Comparison of ENCODE assay signal across 8 mouse cellular contexts in the genomic region with DNA sequence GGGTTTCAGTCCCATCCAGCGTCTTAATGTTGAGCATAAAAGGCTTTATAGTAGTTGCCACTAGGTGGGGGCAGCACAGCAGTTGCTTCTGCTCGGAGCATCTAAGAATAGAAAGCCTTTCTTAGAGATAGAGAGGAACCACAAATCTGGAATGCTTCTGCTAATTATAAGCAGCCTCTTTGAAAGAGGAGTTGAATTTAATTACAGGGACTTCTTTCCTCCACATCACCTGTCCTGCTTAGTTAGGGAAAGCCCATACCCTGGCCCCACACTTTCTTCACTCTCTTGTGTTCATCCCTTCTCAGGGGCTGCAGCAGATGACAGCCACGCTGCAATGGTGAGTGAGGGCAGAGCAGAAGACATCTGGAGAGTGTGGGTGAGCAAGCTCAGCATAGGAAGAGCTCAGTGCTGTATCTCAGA. TPM values are rescaled to one million over a fixed set of nuclear protein-coding genes. Genes with fewer than 3 reads are reported as not detected.
DNase-seq lines count a peak whose midpoint lies in the region.

No protein-coding gene starts in this region.

- peak; percentile 7 for DNase-seq in cerebellum, adult 8-10 months
- DNase-seq in cerebellum, adult 11 months = no peak
- DNase-seq in lung, postnatal 36 days = peak; percentile 17
- DNase-seq in lung, adult 18-20 months = no peak
- DNase-seq in layer of hippocampus, postnatal 25 days (ENCODE audit: extremely low spot score in 1 of 2, low spot score in 1 of 2) = peak; percentile 17 to 35
- peak; percentile 71 for DNase-seq in retina, embryonic 14.5 days (ENCODE audit: low spot score)
- DNase-seq in spleen, postnatal 36 days (ENCODE audit: low spot score in 2 of 2) = no peak
- no peak for DNase-seq in thymus, postnatal 36 days

RNA-seq across cellular contexts. Expression of gene Tnfsf13b, which starts 47.3 kb away (rescaled TPM):
- total RNA-seq in layer of hippocampus, postnatal 25 days (2021) = 1 to 10 TPM; 3.2 to 4.2 TPM

Comparison
In these comparisons a context has a peak if more than half of its experiments do, and no peak if none do; other contexts are left out.
1. DNase-seq: peak in cerebellum, adult 8-10 months (single experiment), lung, postnatal 36 days (single experiment), layer of hippocampus, postnatal 25 days (2 of 2) and retina, embryonic 14.5 days (single experiment); none in cerebellum, adult 11 months (single experiment), lung, adult 18-20 months (0 of 2), spleen, postnatal 36 days (0 of 2) and thymus, postnatal 36 days (0 of 2).